ENCODE assay signal across 22 mouse cellular contexts in genomic region chr1:181339106-181339505, GRCm38 (mm10). TPM values are rescaled to one million over a fixed set of nuclear protein-coding genes. Genes with fewer than 3 reads are reported as not detected.
DNase-seq lines count a peak whose midpoint lies in the region; ATAC-seq and TF ChIP-seq lines count a peak whose summit lies in the region.
"Had no signal": no experiment of that assay in that cellular context is flagged by ENCODE, and none has a peak within 500 bp of the region (broad histone marks: within the 10 kb centered on the region; RNA-seq: fewer than 3 reads in every experiment).

No protein-coding gene starts in this region.

- TF ChIP-seq CTCF in CH12.LX (conservative IDR thresholded peaks at IDR 0.05 in 1 of 2, IDR thresholded peaks at IDR 0.05 in 1 of 2; ENCODE audit: low read depth in 2 of 2, low read length in 2 of 2), result no peak

- dilution Hi-C loops in CH12.LX (cut with MboI; ENCODE audit: extremely low pct_ligation_motif_present, extremely low pct_unique_long_range_greater_than_20kb, low sequenced_read_pairs), result no loop called here

- no peak overlapping the region for H3K4me2 ChIP-seq in CH12.LX (ENCODE audit: insufficient read depth, low read depth, poor library complexity, severe bottlenecking)
- H3K4me2 ChIP-seq in midbrain, embryonic 16.5 days (ENCODE audit: low read length), result no peak overlapping the region

- WGBS in midbrain, embryonic 16.5 days, result 81% methylated on average over 6 of the region's 6 CpGs

- H3K27me3 ChIP-seq in CH12.LX (replicated peaks), result no peaks in the 10 kb centered on the region
- H3K27me3 ChIP-seq in midbrain, embryonic 16.5 days (ENCODE audit: control insufficient read depth, insufficient read depth, low read depth, low read length), result no peaks in the 10 kb centered on the region

- no peaks in the 10 kb centered on the region for H3K79me2 ChIP-seq in CH12.LX (replicated peaks; ENCODE audit: control insufficient read depth, extremely low read depth, insufficient read depth, poor library complexity, severe bottlenecking)

- in situ Hi-C loops in CH12.LX (cut with MboI; ENCODE audit: low pct_ligation_motif_present, low pct_unique_long_range_greater_than_20kb, low sequenced_read_pairs), result no loop called here
- in situ Hi-C loops in ES-E14 (cut with MboI; ENCODE audit: low sequenced_read_pairs in 2 of 2, unreplicated experiment in 2 of 2), result no loop called here

- H3K36me3 ChIP-seq in CH12.LX (replicated peaks in 1 of 2; ENCODE audit: control insufficient read depth in 1 of 2, insufficient read depth in 1 of 2, low read length in 1 of 2) (no peaks in the 10 kb centered on the region), ES-E14 (ENCODE audit: control insufficient read depth, insufficient read depth, low read length, poor library complexity, severe bottlenecking) (no peaks in the 10 kb centered on the region)
- H3K36me3 ChIP-seq in midbrain, embryonic 16.5 days (ENCODE audit: control insufficient read depth, insufficient read depth, low read length), result no peaks in the 10 kb centered on the region
- H3K36me3 ChIP-seq: G1E had no signal

- no peak for ATAC-seq in midbrain, embryonic 16.5 days
- ATAC-seq: activated CD4-positive, CD25-positive, alpha-beta regulatory T cell, adult 4 months; CD4-positive, CD25-positive, alpha-beta regulatory T cell, adult 4 months; Patski had no signal

- H3K4me3 ChIP-seq in CH12.LX (replicated peaks in 1 of 3; ENCODE audit: low read depth in 2 of 3, low read length in 2 of 3, poor library complexity in 1 of 3) (no peak overlapping the region), ES-E14 (ENCODE audit: insufficient read depth in 1 of 2, low read depth in 1 of 2, low read length in 2 of 2, poor library complexity in 1 of 2, severe bottlenecking in 1 of 2) (no peak overlapping the region)
- no peak overlapping the region for H3K4me3 ChIP-seq in midbrain, embryonic 16.5 days (ENCODE audit: low read depth, low read length)

- no peak overlapping the region for H3K9ac ChIP-seq in CH12.LX (ENCODE audit: insufficient read depth, low read depth)
- H3K9ac ChIP-seq in ES-E14 (ENCODE audit: insufficient read depth, low read depth, low read length, poor library complexity, severe bottlenecking), result no peak overlapping the region
- H3K9ac ChIP-seq in midbrain, embryonic 16.5 days (ENCODE audit: low read depth, low read length), result no peak overlapping the region

- TF ChIP-seq POLR2A in CH12.LX (IDR thresholded peaks at IDR 0.05; ENCODE audit: low read depth, low read length), result no peak

- no peak overlapping the region for H3K27ac ChIP-seq in CH12.LX (ENCODE audit: insufficient read depth, low read depth)
- H3K27ac ChIP-seq in ES-E14 (ENCODE audit: insufficient read depth, low read depth, low read length, poor library complexity, severe bottlenecking), result no peak overlapping the region
- H3K27ac ChIP-seq in midbrain, embryonic 16.5 days (ENCODE audit: low read length), result no peak overlapping the region

- TF ChIP-seq RAD21 in CH12.LX (IDR thresholded peaks at IDR 0.05; ENCODE audit: low read depth, low read length), result no peak

- no peak for TF ChIP-seq EP300 in CH12.LX (IDR thresholded peaks at IDR 0.05; ENCODE audit: low read length)

- H3K4me1 ChIP-seq in CH12.LX (ENCODE audit: control insufficient read depth in 1 of 2, insufficient read depth in 2 of 2) (peaks cover 3 to 4% of the 10 kb centered on the region in 2 experiments; a peak in 2 of 4 replicates), ES-E14 (ENCODE audit: control insufficient read depth in 2 of 2, insufficient read depth in 2 of 2, low read length in 2 of 2, poor library complexity in 1 of 2) (peaks cover 0 to 3% of the 10 kb centered on the region in 2 experiments; a peak in 1 of 4 replicates)
- no peaks in the 10 kb centered on the region for H3K4me1 ChIP-seq in midbrain, embryonic 16.5 days (ENCODE audit: control insufficient read depth, insufficient read depth, low read length)

- DNase-seq in CH12.LX (ENCODE audit: extremely low read depth) (no peak), ES-E14 (ENCODE audit: low read depth, low spot score) (no peak)
- DNase-seq in kidney, adult 18-20 months, result no peak
- DNase-seq: adrenal gland, adult 2 months; adrenal gland, adult 8-10 months; adrenal gland, postnatal 10 days; adrenal gland, postnatal 14 days; adrenal gland, postnatal 25 days; adrenal gland, postnatal 36 days; B cell, adult 2 months; cerebellum, adult 11 months; cerebellum, adult 11-12 months; cerebellum, adult 18-20 months; cerebellum, adult 2 months; cerebellum, adult 8-10 months had no signal

- H3K9me3 ChIP-seq in CH12.LX (replicated peaks; ENCODE audit: low read length), result peaks cover 15% of the 10 kb centered on the region
- H3K9me3 ChIP-seq in ES-E14 (ENCODE audit: control insufficient read depth, insufficient read depth, low read depth, low read length), result no peaks in the 10 kb centered on the region
- no peaks in the 10 kb centered on the region for H3K9me3 ChIP-seq in midbrain, embryonic 16.5 days (replicated peaks; ENCODE audit: control insufficient read depth, low read length, poor library complexity, severe bottlenecking)

TF ChIP-seq in CH12.LX, 34 proteins besides CTCF, POLR2A, EP300 and RAD21:
- TF ChIP-seq SIN3A (IDR thresholded peaks at IDR 0.05; ENCODE audit: low read length) (no peak), ETS1 (conservative IDR thresholded peaks at IDR 0.05; ENCODE audit: low read depth, low read length) (no peak), POLR2AphosphoS2 (IDR thresholded peaks at IDR 0.05; ENCODE audit: low read depth, low read length) (no peak), ZKSCAN1 (IDR thresholded peaks at IDR 0.05; ENCODE audit: borderline replicate concordance, low read depth, low read length) (no peak), ZNF384 (IDR thresholded peaks at IDR 0.05; ENCODE audit: low read depth, low read length) (peak; percentile 87), MXI1 (IDR thresholded peaks at IDR 0.05; ENCODE audit: low read depth, low read length) (no peak)

TF ChIP-seq in ES-E14, 5 proteins besides CTCF, POLR2A, EP300 and RAD21:
- TF ChIP-seq ZNF384 (IDR thresholded peaks at IDR 0.05; ENCODE audit: low read depth, low read length), result peak; percentile 57; the same call in 1 of the 2 replicates
- no peak for TF ChIP-seq MAFK (IDR thresholded peaks at IDR 0.05; ENCODE audit: insufficient read depth, low read depth, low read length)
TF ChIP-seq in ES-E14: peak in this region for 1.

RNA-seq across cellular contexts. Expression of gene Cnih3, which starts 13.3 kb away (rescaled TPM):
- total RNA-seq in CH12.LX (2012; rRNA removed), result not detected in 2 replicates
- not detected in 2 replicates for total RNA-seq in CH12.LX (2014; rRNA removed)
- polyA plus RNA-seq in CH12.LX (2012; ENCODE audit: insufficient read length, low read depth), result not detected in 2 replicates
- 0.22 and 0.37 TPM in 2 replicates for total RNA-seq in ES-E14 (2012; rRNA removed)
- polyA plus RNA-seq in midbrain, embryonic 16.5 days (2015; fragmentation: Nextera tagmentation; extraction: Ambion mirVana), result 11.3 and 11.4 TPM in 2 replicates
- total RNA-seq: adrenal gland, adult 18-20 months; adrenal gland, adult 2 months; adrenal gland, postnatal 10 days; adrenal gland, postnatal 14 days; adrenal gland, postnatal 25 days; adrenal gland, postnatal 36 days; MEL had no signal
- polyA plus RNA-seq: activated CD4-positive, CD25-positive, alpha-beta regulatory T cell, adult 4 months; adrenal gland, adult 2 months; CD4-positive, CD25-positive, alpha-beta regulatory T cell, adult 4 months; G1E had no signal
